Mouse (Mus musculus) bone marrow macrophage, adult 2 months (primary cell): Measurements from ENCODE around the gene Cbl.

Experiments used
- CTCF ChIP-seq: IDR thresholded peaks from 2 replicates; pipeline ENCODE4 v1.5.1; 2012; ENCODE audit warnings: low read depth, mild to moderate bottlenecking, low read length, moderate library complexity
- POLR2A ChIP-seq: IDR thresholded peaks from 2 replicates; pipeline ENCODE4 v1.6.1; 2012; ENCODE audit warnings: mild to moderate bottlenecking, low read depth, low read length, borderline replicate concordance

GRCm38 (mm10) chr9:44259014-44259413, 25.2 kb upstream of the Cbl start:
- no peak for TF ChIP-seq CTCF
- TF ChIP-seq POLR2A = no peak
